Mouse (Mus musculus) CH12.LX (cell line): ENCODE results near the gene Pcyt2. TPM values are rescaled to one million over a fixed set of nuclear protein-coding genes. Genes with fewer than 3 reads are reported as not detected.

Experiments
- DNase-seq: peaks from one replicate; pipeline ENCODE4 v3.0.0-alpha.2; 2013; ENCODE audit errors: extremely low read depth
- H3K27ac ChIP-seq: 2 replicates; pipeline ENCODE4 v1.5.1; 2012; ENCODE audit warnings: low read depth, mild to moderate bottlenecking, control low read depth, moderate library complexity; ENCODE audit not compliant: insufficient read depth
- H3K27me3 ChIP-seq: replicated peaks from 2 replicates; pipeline ENCODE3; 2012; ENCODE audit warnings: inconsistent platforms
- H3K36me3 ChIP-seq, 2 experiments: replicated peaks in 1 of 2; 2 replicates each; pipeline versions ENCODE3 to v1.6.1; 2012; ENCODE audit warnings: inconsistent platforms in 1 of 2, low read length in 1 of 2, mild to moderate bottlenecking in 1 of 2, mixed read lengths in 1 of 2, moderate library complexity in 1 of 2; ENCODE audit not compliant: control insufficient read depth in 1 of 2, insufficient read depth in 1 of 2
- H3K4me1 ChIP-seq, 2 experiments: 2 replicates each; pipeline ENCODE4 v1.6.1; 2012; ENCODE audit warnings: inconsistent platforms in 1 of 2, moderate library complexity in 1 of 2; ENCODE audit not compliant: insufficient read depth in 2 of 2, control insufficient read depth in 1 of 2
- H3K4me2 ChIP-seq: 2 replicates; pipeline ENCODE4 v1.6.1; 2012; ENCODE audit warnings: low read depth, mild to moderate bottlenecking, control low read depth; ENCODE audit not compliant: poor library complexity, insufficient read depth, severe bottlenecking
- H3K4me3 ChIP-seq, 3 experiments: fragments of 150-350 bp in 1 of 3; sonication (generic) in 1 of 3; replicated peaks in 1 of 3; 2 replicates each; pipeline versions ENCODE3 to v1.5.1; 2011 to 2012; ENCODE audit warnings: low read depth in 2 of 3, low read length in 2 of 3, mild to moderate bottlenecking in 2 of 3, moderate library complexity in 2 of 3, control low read depth in 1 of 3, improper control_type of control experiment in 1 of 3, inconsistent platforms in 1 of 3, mixed read lengths in 1 of 3; ENCODE audit not compliant: poor library complexity in 1 of 3
- H3K79me2 ChIP-seq: replicated peaks from 2 replicates; pipeline ENCODE4 v1.6.1; 2012; ENCODE audit warnings: mild to moderate bottlenecking, moderate library complexity; ENCODE audit not compliant: control insufficient read depth, poor library complexity, insufficient read depth, severe bottlenecking; ENCODE audit errors: extremely low read depth
- H3K9ac ChIP-seq: 2 replicates; pipeline ENCODE4 v1.6.1; 2012; ENCODE audit warnings: low read depth, mild to moderate bottlenecking, control low read depth, moderate library complexity; ENCODE audit not compliant: insufficient read depth
- H3K9me3 ChIP-seq: replicated peaks from 2 replicates; pipeline ENCODE3; 2012; ENCODE audit warnings: low read length, inconsistent platforms, mixed read lengths
- CHD2 ChIP-seq: IDR thresholded peaks from 2 replicates; pipeline ENCODE4 v1.6.1; 2011; ENCODE audit warnings: low read length, improper control_type of control experiment
- ELF1 ChIP-seq: IDR thresholded peaks from 2 replicates; pipeline ENCODE4 v1.6.1; 2014; ENCODE audit warnings: low read depth, mild to moderate bottlenecking, inconsistent platforms, low read length, improper control_type of control experiment
- GABPA ChIP-seq: IDR thresholded peaks from 2 replicates; pipeline ENCODE4 v1.6.1; 2012; ENCODE audit warnings: low read depth, low read length, improper control_type of control experiment, inconsistent platforms; ENCODE audit not compliant: insufficient replicate concordance
- JUN ChIP-seq: IDR thresholded peaks from 2 replicates; pipeline ENCODE4 v1.6.1; 2011; ENCODE audit warnings: low read depth, mild to moderate bottlenecking, low read length, improper control_type of control experiment, moderate library complexity; ENCODE audit not compliant: insufficient read depth
- MAX ChIP-seq: IDR thresholded peaks from 2 replicates; pipeline ENCODE4 v1.6.1; 2011; ENCODE audit warnings: low read length, improper control_type of control experiment
- MEF2A ChIP-seq: IDR thresholded peaks from 2 replicates; pipeline ENCODE4 v1.6.1; 2014; ENCODE audit warnings: low read depth, mild to moderate bottlenecking, inconsistent platforms, low read length, improper control_type of control experiment, borderline replicate concordance
- MXI1 ChIP-seq: IDR thresholded peaks from 2 replicates; pipeline ENCODE4 v1.6.1; 2011; ENCODE audit warnings: mild to moderate bottlenecking, low read depth, low read length, improper control_type of control experiment
- MYC ChIP-seq: IDR thresholded peaks from 2 replicates; pipeline ENCODE4 v1.6.1; 2011; ENCODE audit warnings: low read depth, mild to moderate bottlenecking, improper control_type of control experiment, low read length
- NRF1 ChIP-seq: IDR thresholded peaks from 2 replicates; pipeline ENCODE4 v1.6.1; 2014; ENCODE audit warnings: low read depth, mild to moderate bottlenecking, inconsistent platforms, low read length, improper control_type of control experiment, moderate library complexity
- POLR2AphosphoS2 ChIP-seq: IDR thresholded peaks from 2 replicates; pipeline ENCODE4 v1.6.1; 2011; ENCODE audit warnings: low read depth, low read length, improper control_type of control experiment
- RAD21 ChIP-seq: IDR thresholded peaks from 2 replicates; pipeline ENCODE4 v1.6.1; 2011; ENCODE audit warnings: low read depth, mild to moderate bottlenecking, low read length, improper control_type of control experiment, moderate library complexity
- SMC3 ChIP-seq: IDR thresholded peaks from 2 replicates; pipeline ENCODE4 v1.6.1; 2011; ENCODE audit warnings: low read depth, low read length, improper control_type of control experiment
- TCF12 ChIP-seq: IDR thresholded peaks from 2 replicates; pipeline ENCODE4 v1.6.1; 2014; ENCODE audit warnings: low read depth, mild to moderate bottlenecking, inconsistent platforms, low read length, improper control_type of control experiment
- USF1 ChIP-seq: IDR thresholded peaks from 2 replicates; pipeline ENCODE4 v1.6.1; 2014; ENCODE audit warnings: low read depth, mild to moderate bottlenecking, inconsistent platforms, low read length, improper control_type of control experiment
- ZC3H11A ChIP-seq: IDR thresholded peaks from 2 replicates; pipeline ENCODE4 v1.6.1; 2012; ENCODE audit warnings: low read depth, mild to moderate bottlenecking, inconsistent platforms, low read length, improper control_type of control experiment
- ZMIZ1 ChIP-seq: IDR thresholded peaks from 2 replicates; pipeline ENCODE4 v1.6.1; 2012; ENCODE audit warnings: low read depth, mild to moderate bottlenecking, inconsistent platforms, low read length, improper control_type of control experiment
- dilution Hi-C: fragments of 300-500 bp; cut with MboI; formaldehyde crosslinking; loops from 2 replicates; pipeline ENCODE4 v1.14.3; 2020; ENCODE audit warnings: low sequenced_read_pairs; ENCODE audit not compliant: extremely low pct_unique_long_range_greater_than_20kb, extremely low pct_ligation_motif_present
- in situ Hi-C: fragments of 300-500 bp; cut with MboI; formaldehyde crosslinking; loops from 3 replicates; pipeline ENCODE4 v1.14.3; 2019; ENCODE audit warnings: low sequenced_read_pairs, low pct_ligation_motif_present, low pct_unique_long_range_greater_than_20kb, mixed read lengths
- polyA plus RNA-seq: library from polyadenylated mRNA; unstranded; fragments of >175 nt; gene quantifications from 2 replicates; pipeline ENCODE4 v1.2.1, GENCODE M21; 2012; ENCODE audit warnings: low read depth; ENCODE audit not compliant: insufficient read length
- total RNA-seq, 2 experiments: library from RNA; depleted of rRNA; stranded (reverse); fragments of 300-350 nt in 1 of 2; fragments of >200 nt in 1 of 2; gene quantifications; 2 replicates each; pipeline ENCODE4 v1.2.3; 2012 to 2014

The Pcyt2 gene
- total and polyA plus RNA-seq, 3 experiments: 154 to 166 (median 155) TPM

DNA sequence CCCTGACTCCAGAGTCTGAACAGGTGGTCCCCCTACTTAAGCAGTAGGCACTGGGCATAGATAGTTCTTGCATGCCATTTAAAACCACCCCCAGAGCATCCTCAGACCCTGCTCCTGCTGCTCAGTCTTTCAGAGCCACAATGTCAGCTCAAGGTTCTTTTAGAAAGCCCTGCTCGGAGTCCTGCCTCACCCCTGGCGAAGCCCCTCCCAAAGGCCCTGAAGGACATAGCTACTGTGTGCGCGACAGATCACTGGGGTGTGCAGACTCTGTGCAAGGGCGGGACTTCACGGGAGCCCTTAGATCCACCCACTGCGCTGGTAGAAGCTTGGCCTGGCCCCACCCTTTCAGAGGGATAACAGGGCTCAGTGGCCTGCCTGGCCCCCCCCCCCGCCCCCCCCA, 8.5 kb downstream of the Pcyt2 start:
- peaks cover 0 to 10% of the 10 kb centered on the region in 2 experiments; a peak in 2 of 4 replicates for H3K4me1 ChIP-seq
- H3K79me2 ChIP-seq: no peaks in the 10 kb centered on the region
- peaks cover 81 to 99% of the 10 kb centered on the region in 2 experiments for H3K36me3 ChIP-seq
- H3K27me3 ChIP-seq: no peaks in the 10 kb centered on the region
- H3K9ac ChIP-seq: no peak overlapping the region
- no peak overlapping the region for H3K4me3 ChIP-seq
- TF ChIP-seq ZMIZ1 (no peak), NRF1 (no peak), ELF1 (no peak), MYC (no peak), USF1 (no peak), CHD2 (no peak), TCF12 (no peak), JUN (no peak), POLR2AphosphoS2 (0 out of 2 replicates have a peak, but pooled peaks have one; percentile 14)
- dilution Hi-C loops (no loop called here), in situ Hi-C loops (no loop called here)
- no peak for DNase-seq
- H3K27ac ChIP-seq: no peak overlapping the region
- H3K4me2 ChIP-seq: no peak overlapping the region
- H3K9me3 ChIP-seq: no peaks in the 10 kb centered on the region

- Histone ChIP-seq H3K4me1 (peaks cover 0 to 6% of the 10 kb centered on the region in 2 experiments; a peak in 2 of 4 replicates), H3K9me3 (no peaks in the 10 kb centered on the region), H3K36me3 (peaks cover 74 to 99% of the 10 kb centered on the region in 2 experiments), H3K27me3 (no peaks in the 10 kb centered on the region), H3K4me2 (no peak within 1 kb of the TSS), H3K79me2 (no peaks in the 10 kb centered on the region), H3K4me3 (no peak within 1 kb of the TSS), H3K27ac (no peak within 1 kb of the TSS), H3K9ac (no peak within 1 kb of the TSS)
- 0 out of 2 replicates have a peak, but pooled peaks have one; percentile 63 for TF ChIP-seq POLR2AphosphoS2
- no peak for TF ChIP-seq CHD2
- no peak for DNase-seq
- in situ Hi-C loops: no loop called here
- dilution Hi-C loops: no loop called here
Measured at GRCm38 (mm10) chr11:120608241-120609034, 9.3 kb downstream of the Pcyt2 start, which contains the start of gene Npb. TSS of gene Npb (plus strand) at chr11:120608477.

DNA sequence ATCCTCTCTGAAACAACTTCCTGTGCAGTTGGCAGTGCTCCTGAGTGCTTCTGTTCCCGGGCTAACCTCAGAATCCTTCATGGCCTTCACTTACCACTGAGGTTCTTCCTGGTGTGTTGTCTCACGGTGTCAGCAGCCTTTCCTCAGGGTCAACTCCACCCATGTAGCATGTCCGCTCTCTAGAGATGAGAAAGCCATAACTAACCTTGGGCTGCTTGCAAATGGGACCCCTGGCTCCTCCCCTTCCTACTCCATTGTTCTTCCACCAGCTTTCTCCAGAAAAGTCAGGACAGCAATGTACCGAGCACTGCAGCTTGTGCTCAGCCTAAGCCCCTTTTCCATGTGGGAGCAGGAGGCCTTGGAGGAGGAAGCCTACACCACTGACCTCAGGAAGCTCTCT, 11.0 kb downstream of the Pcyt2 start:
- Histone ChIP-seq H3K4me1 (peaks cover 0 to 6% of the 10 kb centered on the region in 2 experiments; a peak in 2 of 4 replicates), H3K79me2 (no peaks in the 10 kb centered on the region), H3K9ac (no peak overlapping the region), H3K36me3 (peaks cover 70 to 99% of the 10 kb centered on the region in 2 experiments), H3K4me3 (no peak overlapping the region), H3K4me2 (no peak overlapping the region), H3K27me3 (no peaks in the 10 kb centered on the region), H3K9me3 (no peaks in the 10 kb centered on the region), H3K27ac (no peak overlapping the region)
- no peak for DNase-seq
- in situ Hi-C loops: no loop called here
- dilution Hi-C loops: no loop called here
- TF ChIP-seq RAD21 (no peak), CHD2 (no peak), MAX (no peak), GABPA (no peak), MXI1 (no peak), JUN (no peak), SMC3 (no peak), ELF1 (no peak), MEF2A (no peak), ZC3H11A (no peak), ZMIZ1 (no peak)
